Mouse (Mus musculus): Measurements from ENCODE around the gene Snrpb.

The Snrpb gene

GRCm38 (mm10) chr2:130178706-130179506 lies at the start of gene Snrpb:
Gene Snrpb, minus strand, starts transcription at chr2:130179403.
- DNase-seq (ENCODE audit: low read depth in 1 of 2, low spot score in 2 of 2), result peak; percentile 61 to 82

GRCm38 (mm10) chr2:130211581-130211980 lies 32.4 kb upstream of the Snrpb start:
- no peak for DNase-seq (ENCODE audit: low read depth in 1 of 2, low spot score in 2 of 2)

- DNase-seq (ENCODE audit: low read depth in 1 of 2, low spot score in 2 of 2), result no peak
Observed at GRCm38 (mm10) chr2:130209636-130210035, 30.4 kb upstream of the Snrpb start.

- no peak for DNase-seq (ENCODE audit: low read depth in 1 of 2, low spot score in 2 of 2)
Observed at GRCm38 (mm10) chr2:130207996-130208395, 28.8 kb upstream of the Snrpb start.

GRCm38 (mm10) chr2:130207376-130207775 lies 28.2 kb upstream of the Snrpb start:
- DNase-seq (ENCODE audit: low read depth in 1 of 2, low spot score in 2 of 2), result no peak

- no peak for DNase-seq (ENCODE audit: low read depth in 1 of 2, low spot score in 2 of 2)
Observed at GRCm38 (mm10) chr2:130200961-130201360, 21.8 kb upstream of the Snrpb start.

- DNase-seq (ENCODE audit: low read depth in 1 of 2, low spot score in 2 of 2), result no peak
Observed at GRCm38 (mm10) chr2:130194894-130195293, 15.7 kb upstream of the Snrpb start, which contains the start of gene Tmc2. Gene Tmc2, plus strand, starts transcription at chr2:130195194.

- no peak for DNase-seq (ENCODE audit: low read depth in 1 of 2, low spot score in 2 of 2)
Observed at GRCm38 (mm10) chr2:130188391-130188790, 9.2 kb upstream of the Snrpb start.

GRCm38 (mm10) chr2:130179507-130180019 lies 360 bp upstream of the Snrpb start:
- no peak for DNase-seq (ENCODE audit: low read depth in 1 of 2, low spot score in 2 of 2)

GRCm38 (mm10) chr2:130178381-130178705 lies 860 bp downstream of the Snrpb start:
- DNase-seq (ENCODE audit: low read depth in 1 of 2, low spot score in 2 of 2), result no peak

- DNase-seq (ENCODE audit: low read depth in 1 of 2, low spot score in 2 of 2), result no peak
Observed at GRCm38 (mm10) chr2:130176820-130177219, 2.4 kb downstream of the Snrpb start.

- DNase-seq (ENCODE audit: low read depth in 1 of 2, low spot score in 2 of 2), result no peak
Observed at GRCm38 (mm10) chr2:130171674-130172073, 7.5 kb downstream of the Snrpb start.

- peak in 1 of 2 experiments; percentile 18 for DNase-seq (ENCODE audit: low read depth in 1 of 2, low spot score in 2 of 2)
Observed at GRCm38 (mm10) chr2:130167861-130168260, 11.3 kb downstream of the Snrpb start.

- no peak for DNase-seq (ENCODE audit: low read depth in 1 of 2, low spot score in 2 of 2)
Observed at GRCm38 (mm10) chr2:130166311-130167214, 12.6 kb downstream of the Snrpb start.

- no peak for DNase-seq (ENCODE audit: low read depth in 1 of 2, low spot score in 2 of 2)
Observed at GRCm38 (mm10) chr2:130162701-130163100, 16.5 kb downstream of the Snrpb start.

- DNase-seq (ENCODE audit: low read depth in 1 of 2, low spot score in 2 of 2), result no peak
Observed at GRCm38 (mm10) chr2:130158088-130158437, 21.1 kb downstream of the Snrpb start.

GRCm38 (mm10) chr2:130157231-130158087 lies 21.7 kb downstream of the Snrpb start:
- no peak for DNase-seq (ENCODE audit: low read depth in 1 of 2, low spot score in 2 of 2)

- DNase-seq (ENCODE audit: low read depth in 1 of 2, low spot score in 2 of 2), result no peak
Observed at GRCm38 (mm10) chr2:130155851-130156250, 23.4 kb downstream of the Snrpb start.

GRCm38 (mm10) chr2:130155171-130155570 lies 24.0 kb downstream of the Snrpb start:
- DNase-seq (ENCODE audit: low read depth in 1 of 2, low spot score in 2 of 2), result no peak

GRCm38 (mm10) chr2:130146089-130146668 lies 33.0 kb downstream of the Snrpb start:
- DNase-seq (ENCODE audit: low read depth in 1 of 2, low spot score in 2 of 2), result no peak

Measured in monocyte, adult 2 months (primary cell).